Mouse (Mus musculus) lung, embryonic 16.5 days (tissue): ENCODE measurements around the gene Limd1. TPM values are rescaled to one million over a fixed set of nuclear protein-coding genes. Genes with fewer than 3 reads are reported as not detected.

Source experiments
- ATAC-seq: fragments of 200-750 bp; cut with Nextera tagmentation; 2 replicates; pipeline ENCODE4 v1.8.0; 2017; ENCODE audit warnings: low read depth, mild to moderate bottlenecking, moderate library complexity
- H3K27ac ChIP-seq: fragments of 300-500 bp; sonication (generic); 2 replicates; pipeline ENCODE4 v1.5.1; 2014; ENCODE audit warnings: mild to moderate bottlenecking, control low read depth, low read length
- H3K27me3 ChIP-seq: fragments of 300-500 bp; sonication (generic); 2 replicates; pipeline ENCODE4 v1.6.1; 2014; ENCODE audit warnings: low read depth, low read length, mixed read lengths; ENCODE audit not compliant: control insufficient read depth, insufficient read depth
- H3K36me3 ChIP-seq: fragments of 300-500 bp; sonication (generic); 2 replicates; pipeline ENCODE4 v1.6.1; 2014; ENCODE audit warnings: low read length; ENCODE audit not compliant: control insufficient read depth, insufficient read depth
- H3K4me1 ChIP-seq: fragments of 300-500 bp; sonication (generic); replicated peaks from 2 replicates; pipeline ENCODE4 v1.6.1; 2014; ENCODE audit warnings: low read length, mixed read lengths; ENCODE audit not compliant: control insufficient read depth, insufficient read depth
- H3K4me2 ChIP-seq: fragments of 300-500 bp; sonication (generic); 2 replicates; pipeline ENCODE4 v1.6.1; 2014; ENCODE audit warnings: low read depth, low read length, control low read depth
- H3K4me3 ChIP-seq: fragments of 300-500 bp; sonication (generic); 2 replicates; pipeline ENCODE4 v1.5.1; 2014; ENCODE audit warnings: mild to moderate bottlenecking, low read length, control low read depth
- H3K9ac ChIP-seq: fragments of 300-500 bp; sonication (generic); 2 replicates; pipeline ENCODE4 v1.6.1; 2014; ENCODE audit warnings: low read length, control low read depth
- H3K9me3 ChIP-seq: fragments of 300-500 bp; sonication (generic); 2 replicates; pipeline ENCODE4 v1.6.1; 2016; ENCODE audit warnings: low read length; ENCODE audit not compliant: control insufficient read depth
- WGBS: fragments of 180-500 bp; shearing (Covaris S2); extraction: QIAGEN DNeasy Blood & Tissue Kit; methylation state at CpG from one replicate; pipeline ENCODE4 v1.1.7; 2014; 5-methylcytosine and 5-hydroxymethylcytosine counted together
- polyA plus RNA-seq: library from polyadenylated mRNA; unstranded; fragments of >200 nt; fragmentation: Nextera tagmentation; extraction: Ambion mirVana; gene quantifications from 2 replicates; pipeline ENCODE4 v1.2.1, GENCODE M21; 2015

The Limd1 gene
- polyA plus RNA-seq, 1 experiment from 2014 or later: 61.5 TPM

DNA sequence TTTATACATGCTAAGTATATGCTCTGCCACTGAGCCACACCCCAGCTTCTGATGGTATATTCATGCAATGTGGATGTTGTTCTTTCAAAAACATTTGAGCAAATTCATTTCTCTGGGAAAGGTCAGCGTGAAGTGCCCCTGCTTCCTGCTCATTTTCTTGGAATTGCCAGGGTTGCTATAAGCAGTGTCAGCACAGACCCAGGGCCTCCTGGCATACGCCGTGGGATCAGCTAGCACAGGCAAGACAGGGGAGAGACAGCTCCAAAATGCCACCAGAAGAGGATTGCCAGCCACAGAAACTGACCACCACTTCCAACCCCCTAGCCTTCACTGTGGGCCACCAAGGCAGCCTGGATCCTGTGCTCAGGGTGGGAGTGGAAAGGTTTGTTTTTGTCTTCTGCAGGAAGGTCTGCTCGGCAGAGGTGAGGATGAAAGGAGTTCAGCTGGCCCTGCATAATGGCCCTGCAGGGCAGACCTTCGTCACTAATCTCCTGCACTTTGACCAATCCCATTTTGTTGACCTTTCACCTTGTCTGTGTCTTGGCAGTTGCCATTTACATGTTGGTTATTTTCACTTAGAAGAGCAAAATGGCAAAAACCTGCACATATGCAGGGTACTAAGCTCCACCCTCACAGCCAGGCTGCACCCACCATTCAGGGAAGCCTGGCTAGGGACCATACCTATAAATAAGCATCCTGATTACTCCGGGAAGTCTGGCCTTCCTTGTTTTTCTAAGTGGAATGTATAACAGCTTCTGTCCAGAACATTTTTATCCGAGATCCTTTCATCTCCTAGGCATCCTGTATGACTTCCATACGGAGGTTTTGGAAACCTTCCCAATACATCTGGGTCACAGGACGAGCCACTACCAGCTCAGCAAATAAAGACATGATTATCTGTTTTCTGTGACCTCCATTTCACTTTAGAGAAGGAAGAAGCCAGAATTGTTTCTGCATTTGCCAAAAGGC, 21.6 kb upstream of the Limd1 start:
- H3K4me3 ChIP-seq: no peak overlapping the region
- WGBS: 34% methylated on average over 9 of the region's 9 CpGs
- H3K4me2 ChIP-seq: no peak overlapping the region
- H3K4me1 ChIP-seq: peaks cover 12% of the 10 kb centered on the region
- H3K36me3 ChIP-seq: peaks cover 3% of the 10 kb centered on the region; the same call in 1 of the 2 replicates
- no peak overlapping the region for H3K9ac ChIP-seq
- no peaks in the 10 kb centered on the region for H3K27me3 ChIP-seq
- peaks cover 3% of the 10 kb centered on the region for H3K9me3 ChIP-seq
- peak overlapping the region; percentile 92 for H3K27ac ChIP-seq
- ATAC-seq: peak; percentile 40

DNA sequence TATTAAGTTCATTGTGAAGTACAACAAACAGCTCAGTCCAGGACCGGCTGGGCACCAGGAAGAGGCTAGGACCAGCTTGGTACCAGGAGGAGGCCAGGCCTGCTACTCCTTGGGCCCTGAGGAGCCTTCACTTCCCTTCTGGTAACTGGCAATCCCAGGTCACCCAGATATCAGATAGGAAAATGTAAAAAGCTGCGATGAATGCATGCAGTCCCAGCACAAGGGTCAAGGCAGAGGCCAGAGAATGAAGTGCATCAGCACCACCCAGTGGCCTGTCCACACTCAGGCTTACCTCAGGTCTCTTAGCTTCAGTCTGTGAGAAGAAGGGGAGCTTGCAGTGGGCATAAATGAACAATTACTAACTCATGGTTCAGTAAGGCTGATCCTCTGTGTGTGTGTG, 20.9 kb upstream of the Limd1 start:
- no peak overlapping the region; the same call in 1 of the 2 replicates for H3K9ac ChIP-seq
- ATAC-seq: no peak
- H3K4me1 ChIP-seq: peaks cover 12% of the 10 kb centered on the region
- peaks cover 4% of the 10 kb centered on the region for H3K9me3 ChIP-seq
- H3K27ac ChIP-seq: peak overlapping the region; percentile 92
- no peak overlapping the region for H3K4me2 ChIP-seq
- H3K36me3 ChIP-seq: peaks cover 3% of the 10 kb centered on the region; the same call in 1 of the 2 replicates
- H3K4me3 ChIP-seq: no peak overlapping the region
- 29% methylated on average over 2 of the region's 2 CpGs for whole genome bisulfite sequencing
- no peaks in the 10 kb centered on the region for H3K27me3 ChIP-seq

DNA sequence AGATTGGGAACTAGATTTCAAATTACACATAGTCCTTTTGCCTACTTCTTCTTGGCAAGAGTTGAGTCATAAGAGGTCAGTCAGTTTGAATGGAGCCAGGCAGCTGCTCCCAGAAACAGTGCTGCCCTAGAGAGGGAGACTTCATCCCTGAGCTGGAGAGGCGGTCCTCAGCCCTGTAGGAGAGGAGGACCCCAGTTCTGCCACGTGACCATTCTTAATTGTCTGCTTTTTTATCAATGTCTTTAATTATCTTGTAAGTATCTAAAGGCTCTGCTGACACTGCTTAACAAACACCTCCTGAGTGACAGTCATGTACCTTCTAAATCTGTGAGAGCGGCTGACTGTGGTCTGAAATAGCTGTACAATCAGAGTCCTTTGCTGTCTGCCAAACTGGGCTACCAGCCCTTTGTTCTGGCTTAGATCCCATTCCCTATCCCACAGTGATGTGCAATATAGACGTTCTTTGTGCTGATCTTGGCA, 11.3 kb upstream of the Limd1 start:
- Histone ChIP-seq H3K27ac (no peak overlapping the region), H3K4me2 (no peak overlapping the region), H3K4me3 (no peak overlapping the region), H3K9me3 (no peaks in the 10 kb centered on the region), H3K27me3 (no peaks in the 10 kb centered on the region), H3K36me3 (no peaks in the 10 kb centered on the region), H3K9ac (no peak overlapping the region), H3K4me1 (no peaks in the 10 kb centered on the region)
- peak; percentile 62 for ATAC-seq
- 58% methylated on average over 4 of the region's 4 CpGs for WGBS

DNA sequence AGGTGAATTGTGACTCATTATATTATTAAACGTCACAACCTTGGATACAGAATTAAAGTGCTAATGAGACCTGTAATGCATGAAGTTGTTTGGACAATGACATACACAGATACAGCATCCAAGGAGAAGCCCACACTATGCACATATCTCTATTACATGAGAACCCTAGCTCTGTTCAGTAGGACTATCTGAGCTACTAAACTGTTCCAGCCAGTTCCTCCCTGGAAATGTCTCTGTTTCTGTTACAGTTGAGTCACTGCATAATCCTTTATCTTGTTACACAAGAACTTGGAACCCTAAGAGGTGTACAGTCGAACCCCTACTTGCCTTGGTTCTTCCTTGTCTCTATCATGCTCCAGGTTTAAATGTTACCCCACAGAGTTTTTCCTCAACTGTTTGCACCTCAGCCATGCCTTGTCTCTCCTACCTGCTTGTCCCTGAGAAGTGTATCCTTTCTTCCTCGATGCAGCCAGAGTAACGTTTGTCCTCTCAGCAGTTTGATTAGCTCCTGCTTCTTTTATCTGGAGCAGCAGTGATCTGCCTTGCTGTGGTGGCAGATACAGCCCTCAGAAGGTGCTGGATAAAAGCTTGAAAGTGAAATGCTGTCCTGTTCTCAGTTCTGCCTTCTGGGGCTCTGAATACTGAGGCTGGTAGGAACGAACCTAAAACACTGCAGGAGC, 10.0 kb upstream of the Limd1 start:
- 54% methylated on average over 5 of the region's 5 CpGs for WGBS
- Histone ChIP-seq H3K9me3 (no peaks in the 10 kb centered on the region), H3K27me3 (no peaks in the 10 kb centered on the region), H3K27ac (no peak overlapping the region), H3K9ac (no peak overlapping the region), H3K4me2 (no peak overlapping the region), H3K36me3 (no peaks in the 10 kb centered on the region), H3K4me3 (no peak overlapping the region), H3K4me1 (no peaks in the 10 kb centered on the region; the same call in 1 of the 2 replicates)
- no peak for ATAC-seq

DNA sequence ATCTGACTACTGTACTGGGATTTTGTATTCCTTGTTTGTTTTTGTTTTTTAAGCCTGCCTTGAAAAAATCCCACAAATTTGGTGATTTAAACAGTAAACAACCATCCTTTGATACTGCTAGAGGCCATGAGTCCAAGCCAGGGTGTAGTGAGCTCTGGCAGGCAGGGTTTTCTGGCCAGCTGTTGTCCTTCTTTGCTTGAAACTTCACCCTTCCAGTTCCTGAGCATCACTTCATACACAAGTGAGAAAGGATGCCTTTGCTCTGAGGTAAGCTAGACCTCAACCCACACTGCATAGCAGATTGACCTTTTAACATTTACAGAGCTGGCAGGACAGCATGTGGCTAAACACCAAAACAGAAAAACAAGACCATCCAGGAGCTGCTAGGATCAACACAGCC, 9.4 kb upstream of the Limd1 start:
- no peak for ATAC-seq
- H3K27ac ChIP-seq: no peak overlapping the region

DNA sequence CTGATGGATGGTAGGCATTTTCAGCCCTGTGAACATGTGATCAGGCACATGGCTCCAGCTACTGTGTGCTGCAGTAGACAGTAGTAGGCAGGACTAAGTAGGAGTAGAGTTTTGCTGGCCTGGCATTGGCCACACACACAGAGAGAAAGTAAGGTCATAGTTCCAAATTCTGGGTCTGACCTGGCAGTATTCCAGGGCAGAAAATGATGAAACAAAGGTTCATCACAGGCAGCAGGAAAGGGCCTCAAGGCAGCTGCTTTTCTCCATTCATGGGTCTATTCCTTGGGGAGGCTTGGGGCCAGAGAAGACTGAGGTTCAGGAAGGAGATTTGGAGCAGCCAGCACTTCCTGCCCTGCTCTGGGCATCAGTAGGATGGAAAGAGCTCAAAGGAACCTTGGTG, 5.1 kb upstream of the Limd1 start:
- H3K27me3 ChIP-seq: no peaks in the 10 kb centered on the region
- no peaks in the 10 kb centered on the region for H3K9me3 ChIP-seq
- H3K36me3 ChIP-seq: no peaks in the 10 kb centered on the region
- H3K4me1 ChIP-seq: peaks cover 6% of the 10 kb centered on the region
- no peak overlapping the region for H3K27ac ChIP-seq
- no peak overlapping the region for H3K4me2 ChIP-seq
- no peak overlapping the region for H3K4me3 ChIP-seq
- ATAC-seq: no peak
- H3K9ac ChIP-seq: no peak overlapping the region

More for the DNA sequence above, 9.4 kb upstream of the Limd1 start:
- Histone ChIP-seq H3K9ac (no peak overlapping the region), H3K36me3 (no peaks in the 10 kb centered on the region), H3K4me1 (no peaks in the 10 kb centered on the region; the same call in 1 of the 2 replicates), H3K4me3 (no peak overlapping the region), H3K27me3 (no peaks in the 10 kb centered on the region), H3K4me2 (no peak overlapping the region), H3K9me3 (no peaks in the 10 kb centered on the region)

DNA sequence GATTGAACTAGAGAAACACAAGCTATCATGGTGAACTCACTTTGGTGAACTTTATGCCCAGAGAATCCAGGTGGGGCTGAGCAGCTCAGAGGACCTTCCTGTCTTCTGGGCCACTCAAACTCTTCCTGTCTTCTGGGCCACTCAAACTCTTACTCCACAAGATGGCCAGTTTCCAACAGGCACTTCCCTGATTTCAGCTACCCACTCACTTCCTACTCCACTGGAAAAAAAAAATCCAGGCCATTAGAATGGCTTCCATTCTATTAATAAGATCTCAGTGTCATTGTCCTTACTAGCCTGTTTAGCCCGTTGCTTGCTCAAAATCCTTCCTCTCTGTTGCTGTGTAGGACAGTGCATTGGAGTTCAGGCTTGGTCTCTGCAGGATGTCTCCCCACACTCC, 2.9 kb upstream of the Limd1 start:
- no peak for ATAC-seq
- no peaks in the 10 kb centered on the region for H3K36me3 ChIP-seq
- no peaks in the 10 kb centered on the region for H3K27me3 ChIP-seq
- 59% methylated on average over 1 of the region's 1 CpGs for WGBS
- H3K4me3 ChIP-seq: no peak overlapping the region
- no peak overlapping the region for H3K4me2 ChIP-seq
- no peak overlapping the region for H3K9ac ChIP-seq
- H3K4me1 ChIP-seq: peaks cover 19% of the 10 kb centered on the region
- H3K9me3 ChIP-seq: no peaks in the 10 kb centered on the region
- H3K27ac ChIP-seq: peak overlapping the region; percentile 18; the same call in 1 of the 2 replicates

DNA sequence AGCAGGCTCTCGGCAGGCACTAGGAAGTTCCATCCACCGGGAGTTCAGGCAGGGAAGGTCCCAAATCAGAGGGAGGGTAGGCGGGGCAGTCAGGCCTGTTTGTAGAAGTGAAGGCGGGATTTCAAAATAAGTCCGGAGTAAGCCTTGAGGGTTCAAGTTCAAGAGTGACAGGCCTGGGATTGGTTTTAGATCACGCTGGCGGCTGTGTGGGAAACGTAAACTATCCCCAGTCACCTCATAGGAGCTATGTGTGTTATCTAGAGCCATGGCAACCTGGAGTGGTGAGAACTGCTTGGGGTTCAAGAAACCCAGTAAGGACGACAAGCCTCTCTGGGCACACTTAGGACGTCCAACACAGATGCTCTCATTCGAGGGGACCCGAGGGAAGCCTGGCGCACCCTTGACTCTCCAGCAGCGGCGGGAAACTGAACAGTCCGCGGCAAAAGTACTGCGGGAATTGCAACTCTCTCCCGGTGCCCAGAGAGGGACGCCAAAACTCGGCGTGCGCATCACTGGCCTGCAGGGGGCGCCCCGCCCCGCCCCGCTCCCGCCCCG, 398 bp upstream of the Limd1 start:
- Histone ChIP-seq H3K4me3 (peak overlapping the region; percentile 49), H3K4me1 (peaks cover 42% of the 10 kb centered on the region), H3K4me2 (peak overlapping the region; percentile 69), H3K27me3 (no peaks in the 10 kb centered on the region), H3K36me3 (no peaks in the 10 kb centered on the region), H3K9me3 (no peaks in the 10 kb centered on the region), H3K9ac (peak overlapping the region; percentile 60), H3K27ac (peak overlapping the region; percentile 67)
- ATAC-seq: peak; percentile 80
- under 1% methylated on average over 17 of the region's 29 CpGs for WGBS

DNA sequence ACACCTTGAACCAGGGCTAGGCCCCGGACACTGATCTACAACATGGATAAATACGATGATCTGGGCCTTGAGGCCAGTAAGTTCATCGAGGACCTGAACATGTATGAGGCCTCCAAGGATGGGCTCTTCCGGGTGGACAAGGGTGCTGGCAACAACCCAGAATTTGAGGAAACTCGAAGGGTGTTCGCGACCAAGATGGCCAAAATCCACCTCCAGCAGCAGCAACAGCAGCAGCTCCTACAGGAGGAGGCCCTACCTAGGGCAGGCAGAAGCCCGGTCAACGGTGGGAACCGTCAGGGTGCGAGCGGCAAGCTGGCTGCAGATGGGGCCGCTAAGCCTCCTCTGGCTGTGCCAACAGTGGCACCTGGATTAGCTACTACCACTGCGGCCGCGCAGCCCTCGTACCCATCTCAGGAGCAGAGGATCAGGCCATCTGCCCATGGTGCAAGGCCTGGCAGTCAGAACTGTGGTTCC, 727 bp downstream of the Limd1 start:
- Histone ChIP-seq H3K27ac (peak overlapping the region; percentile 88), H3K4me3 (peak overlapping the region; percentile 62), H3K36me3 (no peaks in the 10 kb centered on the region), H3K4me2 (peak overlapping the region; percentile 95), H3K9ac (peak overlapping the region; percentile 84), H3K27me3 (no peaks in the 10 kb centered on the region), H3K9me3 (no peaks in the 10 kb centered on the region), H3K4me1 (peaks cover 50% of the 10 kb centered on the region)
- 4% methylated on average over 17 of the region's 17 CpGs for WGBS
- peak; percentile 1 for ATAC-seq
